Mouse (Mus musculus) MEL (cell line): ENCODE measurements around the gene Msantd1. TPM values are rescaled to one million over a fixed set of nuclear protein-coding genes. Genes with fewer than 3 reads are reported as not detected.

Source experiments
- DNase-seq: peaks from one replicate; pipeline ENCODE4 v3.0.0; 2011; ENCODE audit warnings: low read depth, low spot score
- H3K27ac ChIP-seq: 2 replicates; pipeline ENCODE4 v1.5.1; 2012; ENCODE audit warnings: low read depth, mild to moderate bottlenecking, control low read depth, low read length, moderate library complexity; ENCODE audit not compliant: control insufficient read depth
- H3K27me3 ChIP-seq, 2 experiments: fragments of 150-350 bp in 1 of 2; sonication (generic) in 1 of 2; 2 replicates each; pipeline ENCODE4 v1.6.1; 2012; ENCODE audit warnings: low read length in 2 of 2, mild to moderate bottlenecking in 2 of 2, improper control_type of control experiment in 1 of 2, moderate library complexity in 1 of 2; ENCODE audit not compliant: insufficient read depth in 2 of 2, control insufficient read depth in 1 of 2
- H3K36me3 ChIP-seq, 2 experiments: 2 replicates each; pipeline ENCODE4 v1.6.1; 2012 to 2014; ENCODE audit warnings: low read length in 2 of 2, improper control_type of control experiment in 1 of 2, inconsistent platforms in 1 of 2, mild to moderate bottlenecking in 1 of 2; ENCODE audit not compliant: insufficient read depth in 2 of 2, control insufficient read depth in 1 of 2
- H3K4me1 ChIP-seq, 2 experiments: fragments of 150-350 bp in 1 of 2; sonication (generic) in 1 of 2; 2 replicates each; pipeline ENCODE4 v1.6.1; 2012; ENCODE audit warnings: low read length in 2 of 2, improper control_type of control experiment in 1 of 2, mild to moderate bottlenecking in 1 of 2; ENCODE audit not compliant: insufficient read depth in 2 of 2, control insufficient read depth in 1 of 2
- H3K4me3 ChIP-seq, 2 experiments: fragments of 150-350 bp in 1 of 2; sonication (generic) in 1 of 2; 2 replicates each; pipeline ENCODE4 v1.5.1; 2012; ENCODE audit warnings: low read depth in 2 of 2, low read length in 2 of 2, mild to moderate bottlenecking in 2 of 2, moderate library complexity in 2 of 2, control low read depth in 1 of 2, improper control_type of control experiment in 1 of 2; ENCODE audit not compliant: control insufficient read depth in 1 of 2, insufficient read depth in 1 of 2
- H3K79me2 ChIP-seq: 2 replicates; pipeline ENCODE4 v1.6.1; 2012; ENCODE audit warnings: mild to moderate bottlenecking, low read length, moderate library complexity; ENCODE audit not compliant: control insufficient read depth, poor library complexity, insufficient read depth
- H3K9ac ChIP-seq: 2 replicates; pipeline ENCODE4 v1.6.1; 2012; ENCODE audit warnings: low read depth, mild to moderate bottlenecking, control low read depth, low read length, moderate library complexity; ENCODE audit not compliant: control insufficient read depth, poor library complexity, severe bottlenecking
- H3K9me3 ChIP-seq: fragments of 150-350 bp; sonication (generic); replicated peaks from 2 replicates; pipeline ENCODE4 v1.6.1; 2012; ENCODE audit warnings: mild to moderate bottlenecking, low read length, improper control_type of control experiment, moderate library complexity; ENCODE audit not compliant: insufficient read depth
- CHD2 ChIP-seq: IDR thresholded peaks from 2 replicates; pipeline ENCODE4 v1.6.1; 2011; ENCODE audit warnings: low read length, improper control_type of control experiment
- CTCF ChIP-seq, 3 experiments: IDR thresholded peaks in 2 of 3; conservative IDR thresholded peaks in 1 of 3; 2 replicates each; pipeline ENCODE4 v1.5.1; 2011 to 2012; ENCODE audit warnings: low read length in 3 of 3, low read depth in 2 of 3, mild to moderate bottlenecking in 2 of 3, improper control_type of control experiment in 1 of 3, inconsistent platforms in 1 of 3, mixed read lengths in 1 of 3, moderate library complexity in 1 of 3; ENCODE audit not compliant: control insufficient read depth in 1 of 3, insufficient read depth in 1 of 3, poor library complexity in 1 of 3, severe bottlenecking in 1 of 3
- E2F4 ChIP-seq: IDR thresholded peaks from 2 replicates; pipeline ENCODE4 v1.6.1; 2011; ENCODE audit warnings: low read depth, low read length, improper control_type of control experiment, borderline replicate concordance
- ELF1 ChIP-seq: IDR thresholded peaks from 2 replicates; pipeline ENCODE4 v1.6.1; 2014; ENCODE audit warnings: low read depth, mild to moderate bottlenecking, inconsistent platforms, low read length, improper control_type of control experiment, moderate library complexity
- ETS1 ChIP-seq: IDR thresholded peaks from 2 replicates; pipeline ENCODE4 v1.6.1; 2012; ENCODE audit warnings: low read depth, mild to moderate bottlenecking, inconsistent platforms, low read length, improper control_type of control experiment, moderate library complexity
- GABPA ChIP-seq: IDR thresholded peaks from 2 replicates; pipeline ENCODE4 v1.6.1; 2012; ENCODE audit warnings: low read depth, mild to moderate bottlenecking, inconsistent platforms, low read length, improper control_type of control experiment, moderate library complexity
- GATA1 ChIP-seq: IDR thresholded peaks from 2 replicates; pipeline ENCODE4 v1.6.1; 2011; ENCODE audit warnings: low read depth, low read length, improper control_type of control experiment
- HCFC1 ChIP-seq: IDR thresholded peaks from 2 replicates; pipeline ENCODE4 v1.6.1; 2012; ENCODE audit warnings: low read depth, mild to moderate bottlenecking, inconsistent platforms, low read length, improper control_type of control experiment, moderate library complexity
- KAT2A ChIP-seq: conservative IDR thresholded peaks from 2 replicates; pipeline ENCODE4 v1.6.1; 2012; ENCODE audit warnings: low read depth, low read length, improper control_type of control experiment, inconsistent platforms
- MEF2A ChIP-seq: IDR thresholded peaks from 2 replicates; pipeline ENCODE4 v1.6.1; 2014; ENCODE audit warnings: low read depth, mild to moderate bottlenecking, inconsistent platforms, low read length, improper control_type of control experiment; ENCODE audit not compliant: poor library complexity, insufficient replicate concordance, severe bottlenecking; ENCODE audit errors: extremely low read depth
- MYC ChIP-seq: IDR thresholded peaks from 2 replicates; pipeline ENCODE4 v1.6.1; 2011; ENCODE audit warnings: low read depth, mild to moderate bottlenecking, low read length, improper control_type of control experiment, moderate library complexity
- POLR2A ChIP-seq, 2 experiments: IDR thresholded peaks; 2 replicates each; pipeline ENCODE4 v1.6.1; 2011 to 2012; ENCODE audit warnings: low read length in 2 of 2, mild to moderate bottlenecking in 2 of 2, control low read depth in 1 of 2, improper control_type of control experiment in 1 of 2, low read depth in 1 of 2, moderate library complexity in 1 of 2; ENCODE audit not compliant: control insufficient read depth in 1 of 2, insufficient read depth in 1 of 2, poor library complexity in 1 of 2
- POLR2AphosphoS5 ChIP-seq: IDR thresholded peaks from 2 replicates; pipeline ENCODE4 v1.6.1; 2012; ENCODE audit warnings: low read depth, borderline replicate concordance, mild to moderate bottlenecking, inconsistent platforms, low read length, moderate library complexity, mixed read lengths
- RAD21 ChIP-seq: IDR thresholded peaks from 2 replicates; pipeline ENCODE4 v1.6.1; 2011; ENCODE audit warnings: mild to moderate bottlenecking, low read depth, low read length, improper control_type of control experiment
- RCOR1 ChIP-seq: IDR thresholded peaks from 2 replicates; pipeline ENCODE4 v1.6.1; 2012; ENCODE audit warnings: low read depth, mild to moderate bottlenecking, inconsistent platforms, low read length, improper control_type of control experiment
- SIN3A ChIP-seq: IDR thresholded peaks from 2 replicates; pipeline ENCODE4 v1.6.1; 2012; ENCODE audit warnings: low read length, improper control_type of control experiment, inconsistent platforms
- SMC3 ChIP-seq: IDR thresholded peaks from 2 replicates; pipeline ENCODE4 v1.6.1; 2011; ENCODE audit warnings: low read depth, low read length, improper control_type of control experiment
- TAL1 ChIP-seq: IDR thresholded peaks from 2 replicates; pipeline ENCODE4 v1.6.1; 2012; ENCODE audit warnings: mild to moderate bottlenecking, inconsistent platforms, low read length, moderate library complexity, mixed read lengths
- TBP ChIP-seq: IDR thresholded peaks from 2 replicates; pipeline ENCODE4 v1.8.0; 2011; ENCODE audit warnings: low read depth, low read length, improper control_type of control experiment
- TCF12 ChIP-seq: IDR thresholded peaks from 2 replicates; pipeline ENCODE4 v1.6.1; 2014; ENCODE audit warnings: low read depth, mild to moderate bottlenecking, inconsistent platforms, low read length, improper control_type of control experiment, moderate library complexity
- USF2 ChIP-seq, 2 experiments: IDR thresholded peaks; 2 replicates each; pipeline ENCODE4 v1.6.1; 2011 to 2012; ENCODE audit warnings: improper control_type of control experiment in 2 of 2, low read length in 2 of 2, borderline replicate concordance in 1 of 2, inconsistent platforms in 1 of 2, low read depth in 1 of 2, mild to moderate bottlenecking in 1 of 2; ENCODE audit not compliant: insufficient read depth in 1 of 2
- ZC3H11A ChIP-seq: IDR thresholded peaks from 2 replicates; pipeline ENCODE4 v1.6.1; 2012; ENCODE audit warnings: low read depth, mild to moderate bottlenecking, inconsistent platforms, low read length, improper control_type of control experiment
- ZKSCAN1 ChIP-seq: IDR thresholded peaks from 2 replicates; pipeline ENCODE4 v1.6.1; 2012; ENCODE audit warnings: low read depth, mild to moderate bottlenecking, inconsistent platforms, low read length, improper control_type of control experiment, moderate library complexity
- ZNF384 ChIP-seq: IDR thresholded peaks from 2 replicates; pipeline ENCODE4 v1.6.1; 2012; ENCODE audit warnings: low read depth, mild to moderate bottlenecking, inconsistent platforms, low read length, improper control_type of control experiment
- polyA plus RNA-seq, 2 experiments: library from polyadenylated mRNA; stranded (reverse) in 1 of 2; unstranded in 1 of 2; fragments of >175 nt in 1 of 2; fragments of >200 nt in 1 of 2; gene quantifications; 2 replicates each; pipeline versions ENCODE4 v1.2.1 to v1.2.4; 2012; ENCODE audit warnings: low replicate concordance in 2 of 2, low read depth in 1 of 2; ENCODE audit not compliant: insufficient read length in 2 of 2, insufficient read depth in 1 of 2, missing spikeins in 1 of 2
- total RNA-seq: library from RNA; depleted of rRNA; stranded (reverse); fragments of 300-350 nt; gene quantifications from 2 replicates; pipeline ENCODE4 v1.2.3, GENCODE M21; 2012

The Msantd1 gene
- total and polyA plus RNA-seq, 3 experiments = 0.27 to 0.88 TPM; not detected in 1

- H3K27ac ChIP-seq = no peak overlapping the region
- H3K4me1 ChIP-seq = peaks cover 13 to 17% of the 10 kb centered on the region in 2 experiments
- H3K27me3 ChIP-seq = no peaks in the 10 kb centered on the region
- H3K79me2 ChIP-seq = no peaks in the 10 kb centered on the region
- peak; percentile 88 for DNase-seq
- peaks cover 0 to 16% of the 10 kb centered on the region in 2 experiments for H3K36me3 ChIP-seq
- H3K9ac ChIP-seq = no peak overlapping the region
- TF ChIP-seq CTCF (IDR thresholded peaks at IDR 0.05 in 2 of 3, conservative IDR thresholded peaks at IDR 0.05 in 1 of 3; ENCODE audit: control insufficient read depth in 1 of 3, insufficient read depth in 1 of 3, low read depth in 2 of 3, low read length in 3 of 3, poor library complexity in 1 of 3, severe bottlenecking in 1 of 3) = peak; percentile 99 to 100 (median 99)
- no peak for TF ChIP-seq ZNF384
- peak; percentile 42; the same call in 1 of the 2 replicates for TF ChIP-seq SIN3A
- peak; percentile 98 for TF ChIP-seq ZC3H11A
- no peak for TF ChIP-seq USF2 (IDR thresholded peaks at IDR 0.05; ENCODE audit: borderline replicate concordance in 1 of 2, insufficient read depth in 1 of 2, low read depth in 1 of 2, low read length in 2 of 2)
- TF ChIP-seq HCFC1 = 0 out of 2 replicates have a peak, but pooled peaks have one; percentile 24
- TF ChIP-seq TBP = 0 out of 2 replicates have a peak, but pooled peaks have one; percentile 30
- peak; percentile 43; the same call in 1 of the 2 replicates for TF ChIP-seq ELF1
- peak; percentile 99 for TF ChIP-seq SMC3
- TF ChIP-seq KAT2A = no peak
- TF ChIP-seq MYC = peak; percentile 67; the same call in 1 of the 2 replicates
- peak; percentile 99 for TF ChIP-seq RAD21
- no peak for TF ChIP-seq ETS1
- no peak overlapping the region for H3K4me3 ChIP-seq
- no peaks in the 10 kb centered on the region for H3K9me3 ChIP-seq
Measured at GRCm38 (mm10) chr5:34915801-34916200, 8.0 kb downstream of the Msantd1 start.

- Histone ChIP-seq H3K79me2 (no peaks in the 10 kb centered on the region), H3K27ac (no peak overlapping the region), H3K4me3 (no peak overlapping the region), H3K9ac (no peak overlapping the region), H3K4me1 (peaks cover 13 to 17% of the 10 kb centered on the region in 2 experiments), H3K36me3 (peaks cover 0 to 16% of the 10 kb centered on the region in 2 experiments; a peak in 2 of 4 replicates), H3K27me3 (no peaks in the 10 kb centered on the region)
- DNase-seq = no peak
- TF ChIP-seq CTCF (IDR thresholded peaks at IDR 0.05 in 2 of 3, conservative IDR thresholded peaks at IDR 0.05 in 1 of 3; ENCODE audit: control insufficient read depth in 1 of 3, insufficient read depth in 1 of 3, low read depth in 2 of 3, low read length in 3 of 3, poor library complexity in 1 of 3, severe bottlenecking in 1 of 3) (no peak), ZC3H11A (no peak), RCOR1 (no peak), GATA1 (no peak), GABPA (no peak), E2F4 (no peak), POLR2A (IDR thresholded peaks at IDR 0.05; ENCODE audit: control insufficient read depth in 1 of 2, insufficient read depth in 1 of 2, low read depth in 1 of 2, low read length in 2 of 2, poor library complexity in 1 of 2) (no peak), TAL1 (no peak), ZKSCAN1 (no peak), CHD2 (no peak), POLR2AphosphoS5 (no peak), MEF2A (no peak), TCF12 (no peak)
- TF ChIP-seq, all 39 proteins: peak for 0
- H3K9me3 ChIP-seq = no peaks in the 10 kb centered on the region
Measured at GRCm38 (mm10) chr5:34917234-34917655, 9.4 kb downstream of the Msantd1 start.
